Mouse (Mus musculus) C2C12 (cell line): ENCODE measurements around the gene Bicc1.

Source experiments
- CEBPB ChIP-seq: IDR thresholded peaks from one replicate; pipeline ENCODE4 v1.6.1; 2011; ENCODE audit warnings: low read depth, mild to moderate bottlenecking, control low read depth, moderate library complexity
- CTCF ChIP-seq: IDR thresholded peaks from one replicate; pipeline ENCODE4 v1.5.1; 2011; ENCODE audit not compliant: control insufficient read depth, insufficient read depth, insufficient read length
- MAX ChIP-seq: IDR thresholded peaks from one replicate; pipeline ENCODE4 v1.6.1; 2011; ENCODE audit warnings: mild to moderate bottlenecking, control low read depth
- MYOD1 ChIP-seq: IDR thresholded peaks from one replicate; pipeline ENCODE4 v1.6.1; 2011; ENCODE audit warnings: low read depth; ENCODE audit not compliant: control insufficient read depth, insufficient read length
- MYOG ChIP-seq: IDR thresholded peaks from one replicate; pipeline ENCODE4 v1.6.1; 2011; ENCODE audit not compliant: control insufficient read depth, insufficient read length; ENCODE audit errors: extremely low read depth
- USF1 ChIP-seq: IDR thresholded peaks from one replicate; pipeline ENCODE4 v1.6.1; 2011; ENCODE audit warnings: low read depth, mild to moderate bottlenecking, control low read depth, moderate library complexity

- no peak for TF ChIP-seq CEBPB
- no peak for TF ChIP-seq CTCF
- no peak for TF ChIP-seq USF1
- no peak for TF ChIP-seq MAX
- TF ChIP-seq MYOG = no peak
- TF ChIP-seq MYOD1 = no peak
Observed at GRCm38 (mm10) chr10:71170771-71171170, 11.3 kb upstream of the Bicc1 start.
